Mouse (Mus musculus) inflammation-experienced regulatory T-cells, adult 6 months (primary cell): ENCODE measurements around the gene Lrba. TPM values are rescaled to one million over a fixed set of nuclear protein-coding genes. Genes with fewer than 3 reads are reported as not detected.

ENCODE experiments used
- ATAC-seq: one replicate; pipeline ENCODE4 v1.8.0; 2017
- polyA plus RNA-seq, 3 experiments: library from polyadenylated mRNA; unstranded; fragments of 100-300 nt; shearing (Covaris generic); gene quantifications; one replicate each; pipeline ENCODE4 v1.2.1; 2017

Gene Lrba
- polyA plus RNA-seq, 3 experiments from 2014 or later: 11.6 to 16.3 (median 12.3) TPM

- no peak for ATAC-seq
These were observed 336.5 kb downstream of the Lrba start for GRCm38 (mm10) chr3:86561023-86561344.

DNA sequence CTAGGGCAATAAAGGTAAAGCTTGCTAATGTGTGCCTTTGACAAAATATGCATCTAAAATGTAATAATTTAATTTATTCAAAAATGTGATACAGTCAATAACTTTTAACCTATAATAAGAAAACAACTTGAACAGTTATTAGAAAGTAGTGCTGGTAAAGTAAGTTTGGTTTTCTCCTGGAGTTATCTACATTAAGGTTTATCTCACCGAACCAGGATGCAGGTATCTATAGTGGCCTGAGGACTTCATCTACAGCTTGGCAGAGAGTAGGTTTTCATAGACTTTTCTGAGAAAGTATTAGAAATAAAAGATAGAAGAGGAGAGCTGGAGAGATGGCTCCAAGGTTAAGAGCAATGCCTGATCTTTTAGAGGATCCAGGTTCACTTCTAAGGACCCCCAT, 336.9 kb downstream of the Lrba start:
- ATAC-seq: no peak

GRCm38 (mm10) chr3:86567312-86567711, 342.8 kb downstream of the Lrba start:
- ATAC-seq: no peak

DNA sequence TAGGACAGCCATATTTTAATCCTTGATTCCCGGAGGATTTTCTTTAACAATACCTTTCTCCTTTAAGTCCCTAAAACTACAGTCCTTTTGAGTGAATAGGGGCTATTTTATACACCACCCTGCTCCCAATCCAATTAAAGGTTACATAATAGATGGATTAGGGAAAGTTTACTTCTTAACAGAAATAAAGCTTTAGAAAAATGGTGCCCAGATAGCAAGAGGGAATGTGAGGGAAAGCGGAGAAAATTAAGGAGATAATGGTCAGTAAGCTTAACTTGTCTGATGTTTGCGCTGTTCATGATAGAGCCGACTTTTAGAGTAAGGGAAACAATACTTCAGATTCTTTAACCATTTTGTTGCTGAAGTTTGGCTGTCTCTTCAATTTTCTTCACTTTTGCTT, 347.0 kb downstream of the Lrba start:
- no peak for ATAC-seq

DNA sequence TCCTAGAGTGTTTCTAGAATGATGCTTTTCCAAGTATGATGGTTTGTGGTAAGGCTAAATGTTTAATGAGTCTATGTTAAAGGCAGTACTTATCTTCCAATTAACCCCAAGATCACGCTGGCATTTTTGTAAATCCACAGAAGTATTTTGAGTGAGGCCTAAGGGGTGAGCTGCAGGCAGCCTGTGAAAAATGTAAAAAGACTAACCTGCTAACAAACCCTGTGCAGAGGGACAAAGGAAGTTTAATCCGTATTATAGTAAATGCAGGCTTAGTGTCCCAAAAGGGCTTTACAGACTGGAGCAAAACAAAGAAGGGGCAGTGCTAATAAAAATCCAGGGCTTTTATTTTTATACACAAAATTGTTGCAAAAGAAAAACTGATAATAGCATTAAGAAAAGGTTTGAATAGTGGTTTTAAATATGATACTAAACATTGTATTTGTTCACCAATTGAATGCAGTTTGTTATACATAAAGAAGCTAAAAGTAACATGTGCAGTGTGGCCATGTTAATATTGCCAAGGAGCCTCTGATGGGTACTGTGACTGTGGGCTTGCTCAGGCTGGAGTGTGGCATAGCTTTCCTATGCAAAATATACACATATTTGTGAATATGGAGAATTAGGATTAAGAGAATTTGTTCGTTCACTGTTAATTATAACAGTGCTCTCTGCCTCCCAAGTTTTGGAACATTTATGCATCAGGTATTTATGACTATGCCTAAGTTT, 348.2 kb downstream of the Lrba start:
- ATAC-seq: no peak

- no peak for ATAC-seq
These were observed 350.8 kb downstream of the Lrba start for GRCm38 (mm10) chr3:86575312-86575711.

DNA sequence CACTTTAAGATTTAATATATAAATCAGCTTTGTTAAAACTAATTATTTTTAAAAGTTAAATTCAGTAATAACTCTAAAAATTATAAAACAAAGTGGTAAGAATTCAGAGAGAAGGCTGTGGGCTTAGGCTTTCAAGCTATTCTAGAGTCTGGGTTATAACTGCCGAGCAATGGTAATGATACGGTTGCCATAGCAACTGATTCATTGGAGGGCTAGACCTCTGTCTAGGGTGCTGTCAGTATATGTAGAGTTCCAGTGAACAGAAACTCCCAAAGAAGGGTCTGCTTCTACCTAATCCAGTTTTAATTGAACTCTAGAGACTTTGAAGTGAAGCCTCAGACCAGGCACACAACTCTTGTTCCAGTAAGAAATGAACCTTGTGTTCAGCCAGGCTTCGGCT, 377.8 kb downstream of the Lrba start:
- ATAC-seq: no peak

DNA sequence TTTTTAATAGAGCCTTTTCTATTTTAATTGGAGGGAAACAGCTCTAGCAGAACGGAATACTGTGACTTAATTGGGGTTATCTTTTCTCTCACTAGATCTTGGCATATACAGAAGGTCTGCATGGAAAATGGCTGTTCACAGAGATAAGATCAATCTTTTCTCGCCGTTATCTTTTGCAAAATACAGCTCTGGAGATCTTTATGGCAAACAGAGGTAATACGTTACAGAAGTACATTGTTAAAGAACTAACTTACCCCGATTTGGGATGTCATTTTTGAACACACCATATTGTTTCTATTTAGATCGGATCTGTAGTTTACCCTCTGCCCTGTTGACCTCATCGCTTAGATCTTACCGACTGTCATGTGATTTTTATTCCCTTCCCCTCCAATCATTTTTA, 381.3 kb downstream of the Lrba start:
- ATAC-seq: no peak

- ATAC-seq: no peak
These were observed 402.7 kb downstream of the Lrba start for GRCm38 (mm10) chr3:86627008-86627743.

GRCm38 (mm10) chr3:86629379-86629778, 404.9 kb downstream of the Lrba start:
- no peak for ATAC-seq

- no peak for ATAC-seq
These were observed 411.0 kb downstream of the Lrba start for GRCm38 (mm10) chr3:86635464-86635863.

DNA sequence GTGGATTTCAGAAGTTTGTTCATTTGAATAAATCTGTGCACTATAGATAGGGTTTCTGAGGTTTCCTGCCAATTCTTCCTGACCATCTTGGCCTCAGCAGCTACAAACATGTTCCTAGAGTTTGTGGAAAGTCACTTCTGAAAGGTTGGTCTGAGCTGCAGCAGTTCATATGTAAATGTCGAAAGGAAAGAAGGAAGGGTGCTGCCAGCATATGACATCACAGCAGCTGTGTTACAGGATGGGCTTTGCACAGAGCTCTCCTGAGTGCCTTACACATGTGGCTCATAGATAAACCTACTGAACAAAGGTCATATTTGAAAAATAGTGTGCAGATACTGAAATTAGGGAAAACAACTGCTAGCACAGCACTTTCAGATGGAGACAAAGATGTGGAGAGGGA, 411.5 kb downstream of the Lrba start:
- no peak for ATAC-seq

GRCm38 (mm10) chr3:86638552-86639348, 414.3 kb downstream of the Lrba start:
- no peak for ATAC-seq

DNA sequence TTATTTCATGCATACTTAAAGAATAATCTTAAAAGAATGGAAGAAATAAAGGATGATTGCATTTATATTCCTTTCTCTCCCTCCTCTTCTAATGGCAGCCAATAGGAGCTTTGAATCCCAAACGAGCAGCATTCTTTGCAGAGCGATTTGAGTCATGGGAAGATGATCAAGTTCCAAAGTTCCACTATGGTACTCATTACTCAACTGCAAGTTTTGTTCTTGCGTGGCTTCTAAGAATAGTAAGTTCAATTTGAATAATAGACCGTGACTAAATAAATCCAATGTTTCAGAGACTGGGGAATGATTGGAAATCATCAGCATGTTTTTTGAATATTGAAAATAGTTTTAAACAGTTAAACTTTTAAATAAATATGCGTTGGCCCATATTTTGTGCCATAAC, 416.9 kb downstream of the Lrba start:
- no peak for ATAC-seq

GRCm38 (mm10) chr3:86641796-86642195, 417.3 kb downstream of the Lrba start:
- ATAC-seq: no peak

GRCm38 (mm10) chr3:86646771-86647170, 422.3 kb downstream of the Lrba start:
- ATAC-seq: no peak

DNA sequence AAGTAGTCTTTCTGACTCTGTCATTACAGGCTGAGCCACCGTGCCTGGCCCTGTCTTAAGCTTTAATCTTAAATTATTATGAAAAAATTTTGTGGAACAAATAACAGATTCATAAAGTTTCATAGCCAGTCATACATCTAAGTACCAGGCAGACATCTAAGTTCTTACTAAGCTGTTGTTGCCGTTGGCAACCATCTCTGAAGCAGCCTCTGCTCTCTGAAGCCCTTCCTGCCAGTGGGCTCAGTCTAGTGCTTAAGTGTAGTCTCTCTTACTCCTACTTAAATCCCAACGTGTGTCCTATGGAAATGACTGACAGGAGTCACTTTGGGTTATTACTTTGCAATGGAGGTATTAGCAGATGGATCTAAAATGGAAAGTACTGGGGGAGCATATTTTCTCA, 426.5 kb downstream of the Lrba start:
- ATAC-seq: no peak

- no peak for ATAC-seq
These were observed 434.8 kb downstream of the Lrba start for GRCm38 (mm10) chr3:86659326-86659725.

DNA sequence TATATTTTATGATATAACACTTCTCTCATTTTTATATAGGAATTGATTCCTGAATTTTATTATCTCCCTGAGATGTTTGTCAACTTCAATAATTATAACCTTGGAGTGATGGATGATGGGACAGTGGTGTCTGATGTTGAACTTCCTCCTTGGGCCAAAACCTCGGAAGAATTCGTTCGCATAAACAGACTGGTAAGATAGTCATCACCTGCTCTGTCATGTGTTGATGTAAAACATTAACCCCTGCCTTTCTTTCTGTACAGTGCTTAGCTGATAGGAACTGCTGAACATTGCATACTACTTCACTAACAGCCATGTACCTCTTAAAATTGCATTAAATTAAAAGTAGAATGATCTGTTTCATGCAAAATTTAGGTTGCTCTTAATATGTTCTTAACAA, 439.9 kb downstream of the Lrba start:
- ATAC-seq: no peak

- no peak for ATAC-seq
These were observed 443.7 kb downstream of the Lrba start for GRCm38 (mm10) chr3:86668146-86668545.

DNA sequence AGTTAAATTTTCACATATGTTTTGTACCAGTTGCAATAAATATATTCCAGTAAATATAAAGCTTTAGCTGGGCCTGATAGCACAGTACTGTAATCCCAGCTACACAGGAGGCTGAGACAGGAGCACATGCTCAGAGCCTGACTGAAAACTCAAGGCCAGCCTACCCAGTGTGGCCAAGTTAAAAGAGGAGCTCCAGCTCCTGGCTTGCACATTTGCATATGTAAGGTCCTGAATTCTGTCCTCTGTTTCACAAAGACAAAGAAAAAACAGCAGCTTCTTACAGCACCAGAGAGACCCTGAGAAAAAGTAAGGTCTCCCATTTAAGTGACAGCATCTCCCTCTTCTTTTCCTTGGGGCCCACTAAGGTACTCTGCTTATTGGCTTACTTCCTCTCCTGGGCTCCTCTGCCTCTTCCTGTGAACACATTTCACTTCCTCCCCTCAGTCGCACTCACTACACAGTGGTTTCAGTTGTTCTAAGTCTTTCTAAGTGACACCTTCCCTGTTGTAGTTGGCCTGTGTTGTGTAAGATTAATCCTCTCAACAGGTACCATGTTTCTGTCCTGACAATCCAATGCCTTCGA, 453.2 kb downstream of the Lrba start:
- peak; percentile 64 for ATAC-seq

GRCm38 (mm10) chr3:86687571-86688209, 463.2 kb downstream of the Lrba start:
- no peak for ATAC-seq

DNA sequence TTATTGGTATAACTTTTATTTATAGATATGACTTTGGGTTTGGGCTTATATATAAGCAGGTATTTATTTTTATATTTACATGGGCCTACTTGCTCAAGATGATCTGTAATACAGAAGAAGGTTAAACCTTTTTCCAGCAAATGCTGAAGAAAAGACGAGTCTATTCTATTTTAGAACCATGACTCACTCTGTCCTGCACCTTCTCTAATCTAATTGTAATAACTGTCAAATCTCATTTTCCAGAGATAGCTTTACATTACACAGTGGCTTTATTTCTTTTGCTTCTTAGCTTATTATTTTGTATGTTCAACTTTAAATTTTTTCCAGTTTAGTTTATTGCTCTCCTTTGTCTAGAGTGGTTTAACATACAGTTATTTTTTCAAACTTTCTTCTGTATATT, 464.0 kb downstream of the Lrba start:
- ATAC-seq: no peak
